Comparison of ENCODE assay signal across 24 mouse cellular contexts in the genomic region with DNA sequence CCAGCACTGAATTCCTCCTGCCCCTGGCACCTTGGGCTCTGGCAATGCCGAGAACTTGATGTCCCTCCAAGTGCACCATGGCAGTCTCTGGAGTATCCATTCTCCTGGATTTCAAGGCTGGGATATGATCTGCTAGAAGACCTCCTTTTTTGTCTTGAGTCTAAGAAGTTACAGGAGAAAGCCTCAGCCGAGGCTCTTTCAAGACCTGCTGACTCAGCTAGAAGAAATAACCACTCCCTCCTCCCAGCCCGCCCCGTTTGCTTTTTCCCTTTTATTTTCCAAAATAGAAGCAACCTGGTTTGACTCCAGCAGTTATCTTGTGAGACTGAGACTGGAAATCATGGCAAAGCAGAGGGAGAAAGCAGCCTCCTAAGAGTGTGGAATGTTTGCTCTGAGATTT.
A peak's percentile ranks its signal among the peaks of the same experiment; 100 is the strongest.
DNase-seq lines count a peak whose midpoint lies in the region; ATAC-seq and TF ChIP-seq lines count a peak whose summit lies in the region.
"Had no signal": no experiment of that assay in that cellular context is flagged by ENCODE, and none has a peak within 500 bp of the region (broad histone marks: within the 10 kb centered on the region; RNA-seq: fewer than 3 reads in every experiment).

No protein-coding gene starts in this region.

- WGBS in lung, postnatal 0 days, result 12% methylated on average over 4 of the region's 4 CpGs
- WGBS in stomach, postnatal 0 days, result 17% methylated on average over 4 of the region's 4 CpGs

- H3K9ac ChIP-seq in lung, postnatal 0 days (replicated peaks; ENCODE audit: low read depth), result no peak overlapping the region
- no peak overlapping the region for H3K9ac ChIP-seq in stomach, postnatal 0 days (ENCODE audit: low read length)
- H3K9ac ChIP-seq: embryonic facial prominence, embryonic 12.5 days; forebrain, embryonic 15.5 days; heart, embryonic 13.5 days; hindbrain, embryonic 15.5 days; kidney, embryonic 15.5 days; limb, embryonic 12.5 days; liver, embryonic 13.5 days; lung, embryonic 15.5 days; midbrain, embryonic 15.5 days had no signal

- no peak overlapping the region for H3K4me2 ChIP-seq in lung, postnatal 0 days (replicated peaks; ENCODE audit: low read depth, low read length)
- 0 out of 2 replicates have a peak overlapping the region, but pooled peaks have one; percentile 0 for H3K4me2 ChIP-seq in stomach, postnatal 0 days (replicated peaks; ENCODE audit: low read depth)
- H3K4me2 ChIP-seq: embryonic facial prominence, embryonic 12.5 days; forebrain, embryonic 15.5 days; heart, embryonic 13.5 days; hindbrain, embryonic 15.5 days; kidney, embryonic 15.5 days; limb, embryonic 12.5 days; liver, embryonic 13.5 days; lung, embryonic 15.5 days; midbrain, embryonic 15.5 days had no signal

- no peaks in the 10 kb centered on the region for H3K9me3 ChIP-seq in lung, postnatal 0 days (ENCODE audit: low read length)
- no peaks in the 10 kb centered on the region for H3K9me3 ChIP-seq in stomach, postnatal 0 days (ENCODE audit: control insufficient read depth, low read length)
- H3K9me3 ChIP-seq: embryonic facial prominence, embryonic 12.5 days; forebrain, embryonic 15.5 days; heart, embryonic 13.5 days; hindbrain, embryonic 15.5 days; kidney, embryonic 15.5 days; limb, embryonic 12.5 days; lung, embryonic 15.5 days; midbrain, embryonic 15.5 days had no signal

- no peaks in the 10 kb centered on the region for H3K36me3 ChIP-seq in lung, postnatal 0 days (ENCODE audit: insufficient read depth, low read length)
- no peaks in the 10 kb centered on the region for H3K36me3 ChIP-seq in stomach, postnatal 0 days (ENCODE audit: control insufficient read depth, insufficient read depth, low read length)
- H3K36me3 ChIP-seq: embryonic facial prominence, embryonic 12.5 days; forebrain, embryonic 15.5 days; heart, embryonic 13.5 days; hindbrain, embryonic 15.5 days; kidney, embryonic 15.5 days; limb, embryonic 12.5 days; liver, embryonic 13.5 days; lung, embryonic 15.5 days; midbrain, embryonic 15.5 days had no signal

- no peak for ATAC-seq in lung, postnatal 0 days
- no peak for ATAC-seq in stomach, postnatal 0 days (ENCODE audit: low FRiP score, low TSS enrichment)
- ATAC-seq: forebrain, embryonic 15.5 days; intestine, postnatal 0 days; midbrain, embryonic 15.5 days had no signal

- no peak overlapping the region for H3K4me3 ChIP-seq in lung, postnatal 0 days (ENCODE audit: low read depth, low read length)
- no peak overlapping the region for H3K4me3 ChIP-seq in cortical plate, adult 2 months (ENCODE audit: insufficient read depth, low read length)
- H3K4me3 ChIP-seq in stomach, postnatal 0 days (ENCODE audit: low read depth, low read length), result no peak overlapping the region
- H3K4me3 ChIP-seq: embryonic facial prominence, embryonic 12.5 days; erythroblast, embryonic 14.5 days; forebrain, embryonic 15.5 days; heart, embryonic 13.5 days; hindbrain, embryonic 15.5 days; kidney, embryonic 15.5 days; limb, embryonic 12.5 days; liver, embryonic 13.5 days; lung, embryonic 15.5 days; midbrain, embryonic 15.5 days had no signal

- no peaks in the 10 kb centered on the region for H3K4me1 ChIP-seq in lung, postnatal 0 days (ENCODE audit: insufficient read depth, low read depth, low read length)
- H3K4me1 ChIP-seq in cortical plate, adult 2 months (ENCODE audit: control insufficient read depth, insufficient read depth, low read length), result peaks cover 3% of the 10 kb centered on the region
- H3K4me1 ChIP-seq in stomach, postnatal 0 days (replicated peaks; ENCODE audit: control insufficient read depth, insufficient read depth), result no peaks in the 10 kb centered on the region
- H3K4me1 ChIP-seq: forebrain, embryonic 15.5 days; hindbrain, embryonic 15.5 days; kidney, embryonic 15.5 days; limb, embryonic 12.5 days; liver, embryonic 13.5 days; lung, embryonic 15.5 days; midbrain, embryonic 15.5 days had no signal

- no peaks in the 10 kb centered on the region for H3K27me3 ChIP-seq in lung, postnatal 0 days (replicated peaks; ENCODE audit: insufficient read depth, low read length)
- H3K27me3 ChIP-seq in stomach, postnatal 0 days (ENCODE audit: control insufficient read depth, insufficient read depth, low read length), result no peaks in the 10 kb centered on the region
- H3K27me3 ChIP-seq: embryonic facial prominence, embryonic 12.5 days; forebrain, embryonic 15.5 days; heart, embryonic 13.5 days; kidney, embryonic 15.5 days; liver, embryonic 13.5 days; lung, embryonic 15.5 days; midbrain, embryonic 15.5 days had no signal

- TF ChIP-seq EP300 in lung, postnatal 0 days (IDR thresholded peaks at IDR 0.05), result no peak
- TF ChIP-seq EP300 in stomach, postnatal 0 days (optimal IDR thresholded peaks at IDR 0.05), result no peak

- no peak for TF ChIP-seq POLR2A in cortical plate, adult 2 months (IDR thresholded peaks at IDR 0.05; ENCODE audit: extremely low read depth, insufficient read depth, low read length)

- no peak overlapping the region for H3K27ac ChIP-seq in lung, postnatal 0 days (ENCODE audit: low read length)
- H3K27ac ChIP-seq in cortical plate, adult 2 months (ENCODE audit: insufficient read depth, low read length), result peak overlapping the region; percentile 13; the same call in 1 of the 2 replicates
- H3K27ac ChIP-seq in stomach, postnatal 0 days (replicated peaks), result no peak overlapping the region
- H3K27ac ChIP-seq: embryonic facial prominence, embryonic 12.5 days; forebrain, embryonic 15.5 days; heart, embryonic 13.5 days; hindbrain, embryonic 15.5 days; kidney, embryonic 15.5 days; limb, embryonic 12.5 days; liver, embryonic 13.5 days; lung, embryonic 15.5 days; midbrain, embryonic 15.5 days had no signal

- TF ChIP-seq CTCF in lung, postnatal 0 days (IDR thresholded peaks at IDR 0.05), result no peak
- no peak for TF ChIP-seq CTCF in cortical plate, adult 2 months (IDR thresholded peaks at IDR 0.05; ENCODE audit: extremely low read depth, insufficient read depth, low read length)
- no peak for TF ChIP-seq CTCF in stomach, postnatal 0 days (IDR thresholded peaks at IDR 0.05; ENCODE audit: low read depth)

- DNase-seq in gastrocnemius, adult 18-20 months (ENCODE audit: low spot score), result peak; percentile 25
- DNase-seq in gastrocnemius, postnatal 4 days (ENCODE audit: low spot score in 2 of 2), result no peak
- DNase-seq in lung, postnatal 0 days (ENCODE audit: low spot score), result peak; percentile 5
- DNase-seq in lung, postnatal 14 days, result no peak
- no peak for DNase-seq in stomach, postnatal 0 days (ENCODE audit: low spot score)
- no peak for DNase-seq in yolk sac, embryonic 10.5 days (ENCODE audit: low spot score)
- DNase-seq: adrenal gland, postnatal 10 days; B cell, adult 2 months; cerebellum, adult 11-12 months; cerebellum, postnatal 14 days; kidney, postnatal 4 days; liver, embryonic 13.5 days; retina, postnatal 1 day had no signal

Comparison
In these comparisons a context has a peak if more than half of its experiments do, and no peak if none do; other contexts are left out.
1. DNase-seq: peak in gastrocnemius, adult 18-20 months (single experiment) and lung, postnatal 0 days (single experiment); none in gastrocnemius, postnatal 4 days (0 of 2), lung, postnatal 14 days (single experiment), stomach, postnatal 0 days (single experiment) and yolk sac, embryonic 10.5 days (single experiment).